Mouse (Mus musculus): Measurements from ENCODE around the gene Mtx1.

Mtx1 gene

DNA sequence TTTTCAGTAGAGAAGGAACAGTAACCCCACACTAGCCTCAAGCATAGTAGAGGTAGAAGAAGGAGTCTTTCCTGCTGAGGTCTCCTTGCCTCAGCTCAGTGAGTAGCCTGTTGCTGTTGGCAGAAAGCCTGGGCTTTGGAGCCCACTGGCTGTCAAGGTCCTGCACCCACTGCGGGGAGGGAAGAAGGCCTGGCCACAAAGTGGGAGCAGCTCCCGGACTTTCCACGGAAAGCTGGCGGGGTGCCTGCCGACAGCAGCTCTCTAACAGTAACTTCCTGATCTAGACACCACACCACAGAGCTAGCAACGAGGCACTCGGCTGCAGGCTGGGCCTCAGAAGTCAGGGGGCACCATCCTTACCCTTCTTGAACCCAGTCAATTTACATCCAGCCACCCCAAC is 16.2 kb downstream of the Mtx1 start:
- no peak for DNase-seq

DNA sequence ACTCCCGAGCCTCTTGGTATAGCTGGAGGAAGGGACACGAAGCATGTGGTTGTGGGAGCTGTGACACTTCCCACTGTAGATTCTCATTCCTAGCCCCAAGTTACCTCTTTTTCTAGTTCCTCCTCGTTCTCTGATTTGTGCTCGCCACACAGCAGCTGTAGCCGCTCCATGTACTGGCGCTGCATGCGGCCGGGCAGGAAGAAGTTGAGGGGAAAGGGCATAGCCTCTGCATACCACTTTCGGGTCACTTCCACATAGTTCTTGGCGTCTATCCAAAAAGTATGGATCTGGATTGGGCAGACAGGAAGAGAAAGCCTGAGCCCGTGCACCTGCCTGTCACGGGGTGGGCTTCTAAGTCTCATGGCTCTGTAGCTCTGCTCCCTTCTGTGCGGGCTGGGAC is 16.7 kb downstream of the Mtx1 start:
- no peak for DNase-seq

DNA sequence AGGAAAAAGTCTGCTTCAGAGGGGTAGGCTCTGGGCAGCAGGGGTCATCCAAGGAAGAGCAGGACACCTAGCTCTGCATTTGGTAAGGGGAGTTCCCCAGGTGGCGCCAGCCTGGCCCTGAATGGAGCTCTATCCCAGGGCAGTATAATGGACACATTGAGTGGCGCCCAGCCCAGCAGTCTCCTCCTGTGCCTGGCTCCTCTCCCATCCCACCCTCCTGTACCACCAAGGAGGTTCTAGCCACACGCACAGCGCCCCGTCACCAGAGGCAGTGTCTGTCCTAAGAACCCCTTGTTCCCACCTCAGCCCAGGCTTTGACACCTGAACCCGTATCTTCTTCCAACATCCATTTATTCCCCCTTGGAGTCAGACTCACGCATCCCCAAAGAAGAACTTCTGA is 17.2 kb downstream of the Mtx1 start:
- no peak for DNase-seq

DNA sequence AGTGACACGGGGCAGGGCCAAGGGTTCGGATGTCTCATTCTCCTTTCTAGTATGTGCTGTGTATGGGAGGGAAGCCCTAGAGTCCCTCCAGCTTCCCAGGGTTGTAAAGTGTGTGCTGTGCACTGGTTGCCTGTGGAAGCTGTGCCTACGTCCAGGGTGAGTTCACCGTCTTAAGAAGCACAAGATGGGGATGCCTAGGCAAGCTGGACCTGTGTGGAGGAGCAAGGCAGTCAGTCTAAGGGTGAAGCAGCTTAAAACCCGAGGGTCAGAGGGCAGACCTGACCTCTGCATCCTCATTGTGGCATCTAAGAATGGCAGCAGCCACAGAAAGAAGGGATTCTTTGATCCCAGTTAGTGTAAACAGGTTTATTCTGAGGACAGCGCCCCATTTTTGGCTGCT is 18.2 kb downstream of the Mtx1 start:
- DNase-seq = no peak

DNA sequence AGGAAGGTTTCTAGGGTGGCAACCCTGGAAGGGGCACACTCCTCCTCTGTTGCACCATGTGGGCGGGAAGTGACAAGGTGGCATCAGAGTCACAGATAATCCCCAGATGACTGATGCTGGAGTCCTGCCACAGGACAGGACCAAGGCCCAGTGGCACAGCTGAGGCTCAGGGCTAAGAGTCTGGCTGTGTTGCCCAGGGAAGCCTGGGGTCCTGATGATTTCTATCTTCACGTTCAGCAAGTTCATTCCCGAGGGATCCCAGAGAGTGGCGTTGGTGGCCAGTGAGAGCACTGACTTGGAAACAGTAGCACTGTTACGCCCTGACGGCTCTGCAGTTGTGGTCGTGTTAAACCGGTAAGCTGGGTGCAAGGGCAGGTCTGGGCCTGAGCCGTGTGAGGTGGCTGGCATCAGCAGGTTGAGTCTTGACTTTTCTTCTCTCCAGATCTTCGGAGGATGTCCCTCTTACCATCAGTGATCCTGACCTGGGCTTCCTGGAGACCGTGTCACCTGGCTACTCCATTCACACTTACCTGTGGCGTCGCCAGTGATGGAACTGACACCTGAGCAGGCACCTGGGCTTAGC is 18.7 kb downstream of the Mtx1 start:
- DNase-seq = no peak

DNA sequence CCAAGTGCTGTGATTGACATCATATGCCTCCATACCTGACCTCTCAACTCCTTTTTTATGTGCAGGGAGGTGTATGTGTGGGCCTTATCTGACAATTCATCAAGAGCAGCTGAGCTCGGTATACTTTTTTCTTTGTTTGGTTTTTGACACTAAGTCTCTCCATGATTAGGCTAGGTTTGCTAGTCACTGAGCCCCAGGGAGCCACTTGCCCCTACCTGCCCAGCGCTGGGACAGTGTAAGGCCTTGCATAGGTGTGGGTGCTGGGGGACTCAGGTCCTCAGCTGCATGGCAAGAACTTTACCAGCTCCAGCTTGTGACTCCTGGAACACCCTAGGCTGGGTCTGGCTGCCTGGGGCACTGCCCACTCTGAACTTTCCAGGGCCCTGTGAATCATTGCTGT is 20.2 kb downstream of the Mtx1 start:
- no peak for DNase-seq

DNA sequence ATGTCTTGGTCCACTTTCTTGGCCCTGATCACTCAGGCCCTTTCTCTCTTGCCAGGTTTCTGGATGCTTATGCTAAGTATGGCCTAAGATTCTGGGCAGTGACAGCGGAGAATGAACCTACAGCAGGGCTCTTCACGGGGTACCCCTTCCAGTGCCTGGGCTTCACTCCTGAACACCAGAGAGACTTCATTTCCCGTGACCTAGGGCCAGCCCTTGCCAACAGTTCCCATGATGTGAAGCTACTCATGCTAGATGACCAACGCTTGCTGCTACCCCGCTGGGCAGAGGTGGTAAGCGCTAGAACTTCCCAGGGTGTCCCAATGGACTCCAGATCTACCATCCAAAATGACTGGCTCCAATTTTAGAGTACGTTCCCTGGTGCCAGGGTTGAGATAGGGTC is 20.8 kb downstream of the Mtx1 start:
- no peak for DNase-seq

DNA sequence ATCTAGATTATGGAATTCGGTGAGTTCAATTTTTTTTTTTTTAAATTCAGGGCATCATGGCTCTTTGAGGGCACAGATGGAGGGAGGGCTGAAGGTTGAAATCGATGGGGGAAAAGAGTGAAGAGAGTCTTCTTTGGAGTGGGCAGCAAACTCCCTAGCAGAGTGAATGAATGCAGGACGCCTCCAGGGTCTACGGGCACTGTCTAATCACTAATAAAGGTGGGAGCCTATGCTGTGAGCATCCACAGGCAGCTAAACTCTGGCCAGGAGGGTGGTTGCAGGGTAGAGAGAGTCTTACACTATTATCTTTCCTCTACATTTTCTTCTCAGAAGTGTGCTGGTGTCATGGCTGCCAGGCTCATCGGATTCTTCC is 23.8 kb downstream of the Mtx1 start:
- no peak for DNase-seq

DNA sequence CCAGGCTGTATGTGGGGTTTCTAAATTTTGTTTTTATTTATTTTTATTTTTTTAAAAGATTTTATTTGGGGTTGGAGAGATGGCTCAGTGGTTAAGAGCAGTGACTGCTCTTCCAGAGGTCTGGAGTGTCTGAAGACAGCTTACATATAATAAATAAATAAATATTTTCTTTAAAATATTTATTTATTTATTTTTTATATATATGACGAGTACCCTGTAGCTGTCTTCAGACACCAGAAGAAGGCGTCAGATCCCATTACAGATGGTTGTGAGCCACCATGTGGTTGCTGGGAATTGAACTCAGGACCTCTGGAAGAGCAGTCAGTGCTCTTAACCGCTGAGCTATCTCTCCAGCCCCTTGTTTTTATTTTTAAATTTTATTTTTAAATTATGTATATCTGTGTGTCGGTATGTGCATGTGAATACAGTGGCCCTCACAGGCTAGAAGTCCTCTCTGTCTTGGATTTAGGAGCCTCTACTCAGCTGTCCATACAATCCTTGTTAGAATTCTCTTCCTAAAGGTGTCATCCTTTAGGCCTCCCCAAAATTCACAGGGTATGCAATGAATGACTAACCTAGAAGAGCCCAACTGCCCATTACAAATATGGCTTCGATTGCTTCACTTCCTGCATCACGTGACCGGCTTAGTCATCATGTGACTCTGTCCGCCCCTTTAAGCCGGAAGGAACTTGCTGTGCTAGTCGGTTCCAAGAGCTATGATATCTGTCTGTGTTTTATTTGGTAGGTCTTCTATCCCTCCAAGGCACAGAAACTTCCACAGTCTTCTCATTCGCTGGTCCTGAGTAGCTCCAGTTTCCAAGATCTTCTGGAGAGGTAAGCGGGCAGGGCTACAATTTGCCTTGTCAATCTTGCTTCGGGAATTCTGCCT is 24.4 kb downstream of the Mtx1 start, which contains the start of gene Gba:
Gba (plus strand) TSS at position 676 of the 889 bp plus-strand sequence.
- peak; percentile 91 for DNase-seq

DNA sequence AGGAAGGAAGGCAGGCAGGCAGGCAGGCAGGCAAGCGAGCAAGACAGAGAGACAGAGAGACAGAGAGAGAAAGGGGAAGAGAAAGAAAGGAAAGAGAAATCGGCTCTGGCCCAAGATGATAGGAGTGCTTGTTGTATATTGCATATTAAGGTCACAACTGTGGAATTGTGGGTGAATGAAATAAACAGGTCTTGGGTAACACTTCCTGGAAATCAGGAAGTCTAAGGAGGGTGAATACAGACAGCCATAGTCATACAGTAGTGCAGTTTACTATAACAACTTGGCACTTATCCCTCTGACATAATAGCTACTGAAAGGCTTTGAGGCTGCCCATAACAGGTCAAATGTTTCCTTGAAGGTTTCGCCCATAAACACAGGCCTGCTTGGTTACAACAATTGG is 27.0 kb downstream of the Mtx1 start:
- DNase-seq = no peak

DNA sequence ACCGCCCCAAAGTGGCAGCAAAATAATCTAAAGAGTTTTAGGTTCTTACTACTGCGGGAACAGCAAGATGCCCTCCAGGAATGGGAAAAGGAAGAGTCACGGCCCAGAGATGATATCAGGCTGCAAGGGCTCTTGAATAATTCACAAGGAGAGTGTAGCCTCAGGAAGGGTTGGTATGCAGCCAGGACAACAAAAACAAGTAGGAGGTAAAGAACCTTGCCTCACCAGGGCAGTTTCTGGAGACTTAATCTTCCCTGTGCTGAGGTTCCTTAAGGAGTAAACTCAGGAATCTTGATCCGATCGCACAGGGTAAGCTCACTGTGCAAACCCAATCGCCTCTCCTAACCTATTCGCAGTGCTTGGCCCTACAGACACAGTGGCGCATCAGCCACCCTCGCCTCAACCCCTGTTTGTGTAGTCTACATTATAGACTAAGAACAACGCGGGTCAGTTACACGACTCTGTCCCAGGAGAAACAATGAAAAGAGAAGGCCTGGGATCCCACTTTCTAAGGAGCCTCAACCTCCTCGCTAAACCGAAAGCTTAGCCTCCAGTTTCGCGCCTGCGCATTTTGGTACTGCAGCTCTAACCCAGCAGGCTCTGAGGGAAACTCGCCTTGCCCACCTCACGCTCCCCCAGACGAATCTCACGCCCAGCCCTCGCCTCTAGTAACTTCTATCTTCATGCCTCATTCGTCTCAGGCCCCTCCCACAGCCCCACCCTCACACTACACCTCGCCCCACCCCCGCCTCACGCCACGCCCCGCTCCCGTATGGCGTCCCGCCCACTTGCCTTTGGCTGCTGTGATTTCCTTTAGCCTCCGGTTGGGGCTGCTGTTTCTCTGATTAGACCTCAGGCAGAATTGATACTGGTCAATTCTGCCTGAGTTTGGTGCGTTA is 30.7 kb downstream of the Mtx1 start:
- peak; percentile 88 for DNase-seq

DNA sequence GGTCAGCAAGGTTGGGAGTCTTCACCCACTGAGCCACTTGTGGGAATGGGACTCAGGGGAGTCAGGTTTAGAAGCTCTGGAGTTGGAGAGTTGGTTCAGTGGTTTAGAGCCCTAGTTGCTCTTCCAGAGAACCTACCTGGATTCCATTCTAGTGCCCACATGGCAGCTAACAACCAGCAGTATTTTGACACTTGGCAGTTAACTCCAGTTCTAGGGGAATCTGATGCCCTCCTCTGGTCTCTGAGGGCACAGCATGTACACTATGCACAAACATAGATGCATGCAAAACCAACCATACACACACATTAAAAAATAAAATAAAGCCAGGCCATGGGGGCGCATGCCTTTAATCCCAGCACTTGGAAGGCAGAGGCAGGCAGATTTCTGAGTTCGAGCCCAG is 33.0 kb downstream of the Mtx1 start:
- DNase-seq = no peak

DNA sequence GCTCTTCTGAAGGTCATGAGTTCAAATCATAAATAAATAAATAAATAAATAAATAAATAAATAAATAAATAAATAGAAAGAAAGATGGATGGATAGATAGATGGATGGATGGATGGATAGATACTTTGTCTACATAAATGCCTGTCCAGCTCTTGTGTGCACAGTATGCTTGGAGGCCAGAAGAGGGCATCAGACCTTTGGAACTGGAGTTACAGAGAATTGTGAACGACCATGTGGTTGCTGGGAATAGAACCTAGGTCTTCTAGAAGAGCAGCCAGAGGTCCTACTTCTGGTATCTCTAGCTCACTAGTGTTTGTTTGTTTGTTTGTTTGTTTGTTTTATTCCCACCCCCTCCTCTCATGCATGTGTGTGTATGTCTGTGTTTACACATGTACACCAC is 33.5 kb downstream of the Mtx1 start:
- no peak for DNase-seq

DNA sequence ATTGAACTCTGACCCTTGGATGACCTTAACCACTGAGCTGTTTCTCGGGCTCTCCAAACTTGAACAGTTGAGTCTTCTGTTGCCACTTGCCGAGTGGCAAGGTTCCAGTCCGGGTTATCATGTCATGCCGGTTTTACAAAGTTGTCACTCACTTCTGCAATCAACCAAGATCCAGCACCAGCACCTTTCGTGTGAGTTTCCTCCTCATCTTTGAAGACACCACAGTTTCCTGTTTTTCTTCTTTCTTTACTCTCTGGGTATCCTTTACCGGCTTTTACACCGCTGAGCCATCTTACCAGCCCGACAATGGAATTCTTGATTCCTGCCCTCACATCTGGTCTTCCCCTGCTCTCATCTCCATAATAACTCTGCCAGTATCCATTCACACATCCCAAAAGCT is 36.5 kb downstream of the Mtx1 start:
- no peak for DNase-seq

DNA sequence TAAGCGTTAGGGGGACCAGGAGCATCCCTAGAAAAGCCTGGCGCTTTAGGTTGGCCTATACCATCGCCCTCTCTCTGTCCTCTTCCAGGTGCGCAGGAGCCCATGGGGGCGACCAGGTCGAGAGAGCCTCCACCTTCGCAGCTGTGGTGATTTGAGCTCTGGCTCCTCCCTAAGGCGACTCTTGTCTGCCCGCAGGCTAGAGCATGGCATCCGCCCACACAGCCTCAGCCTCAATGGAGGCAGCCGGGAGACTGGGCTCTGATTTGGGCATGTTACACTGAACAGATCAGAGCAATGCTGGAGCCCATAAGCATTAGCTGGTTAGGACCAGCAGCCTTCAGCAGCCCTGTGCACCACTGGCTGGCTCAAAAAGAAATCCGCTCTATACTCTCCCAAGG is 38.4 kb downstream of the Mtx1 start:
- no peak for DNase-seq

DNA sequence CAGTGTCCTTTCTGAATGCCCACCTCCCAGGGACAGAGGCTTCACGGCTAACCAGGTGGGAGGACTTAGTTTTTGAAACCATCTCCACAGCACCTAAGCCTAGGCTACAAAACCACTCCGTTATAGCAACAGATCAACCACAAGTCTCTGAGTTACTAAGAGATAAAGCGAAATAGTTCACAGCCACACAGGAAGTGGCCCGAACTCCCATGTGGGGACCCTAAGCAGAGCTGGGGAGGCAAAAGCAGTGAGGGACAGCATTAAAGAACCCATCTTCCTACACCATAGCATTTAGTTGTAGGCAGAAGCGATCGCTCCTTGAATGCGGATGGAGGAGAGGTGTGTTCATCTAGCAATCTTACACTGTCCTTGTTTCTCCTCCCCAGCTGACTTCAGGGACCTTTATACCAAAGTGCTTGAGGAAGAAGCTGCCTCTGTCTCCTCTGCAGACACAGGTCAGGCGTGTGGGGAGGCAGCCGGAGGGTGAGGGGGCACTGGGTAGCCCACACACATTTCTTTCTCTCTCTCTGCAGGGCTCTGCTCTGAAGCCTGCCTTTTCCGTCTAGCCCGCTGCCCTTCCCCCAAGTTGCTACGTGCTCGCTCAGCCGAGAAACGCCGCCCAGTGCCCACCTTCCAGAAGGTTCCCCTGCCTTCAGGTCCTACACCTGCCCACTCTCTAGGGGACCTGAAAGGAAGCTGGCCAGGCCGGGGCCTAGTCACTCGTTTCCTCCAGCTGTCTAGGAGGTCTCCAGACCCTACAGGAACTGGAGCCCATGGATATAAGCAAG is 39.0 kb downstream of the Mtx1 start:
- DNase-seq = no peak

DNA sequence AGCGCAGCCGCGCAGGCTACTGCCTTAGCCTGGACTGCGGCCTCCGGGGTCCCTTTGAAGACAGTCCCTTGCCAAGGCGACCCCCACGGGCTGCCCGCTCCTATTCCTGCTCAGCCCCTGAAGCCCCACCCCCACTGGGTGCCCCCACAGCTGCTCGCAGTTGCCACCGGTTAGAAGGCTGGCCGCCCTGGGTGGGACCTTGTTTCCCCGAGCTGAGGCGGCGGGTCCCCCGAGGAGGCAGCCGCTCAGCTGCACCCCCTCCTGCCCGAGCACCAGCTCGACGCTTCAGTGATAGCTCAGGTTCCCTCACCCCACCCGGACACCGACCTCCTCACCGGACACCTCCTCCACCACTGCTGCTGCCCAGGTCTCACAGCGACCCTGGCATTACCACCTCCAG is 39.7 kb downstream of the Mtx1 start:
- DNase-seq = no peak

DNA sequence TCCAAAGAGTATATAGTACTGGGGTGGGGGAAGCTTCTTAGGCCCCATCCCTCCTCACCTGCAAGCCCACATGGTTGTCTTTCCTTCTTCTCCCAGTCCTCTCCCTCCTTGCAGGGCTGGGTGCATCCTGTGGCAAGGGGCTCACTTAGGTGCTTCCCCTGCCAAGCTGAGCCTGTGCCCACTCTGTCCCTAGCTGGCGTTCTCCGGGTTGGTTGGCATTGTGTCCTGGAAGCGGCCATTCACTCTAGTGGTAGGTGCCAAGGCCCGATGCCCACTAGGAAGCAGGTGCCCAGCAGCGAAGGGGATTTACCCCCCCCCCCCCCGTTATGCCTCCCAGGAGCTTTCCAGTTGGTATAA is 43.0 kb downstream of the Mtx1 start:
- no peak for DNase-seq

DNA sequence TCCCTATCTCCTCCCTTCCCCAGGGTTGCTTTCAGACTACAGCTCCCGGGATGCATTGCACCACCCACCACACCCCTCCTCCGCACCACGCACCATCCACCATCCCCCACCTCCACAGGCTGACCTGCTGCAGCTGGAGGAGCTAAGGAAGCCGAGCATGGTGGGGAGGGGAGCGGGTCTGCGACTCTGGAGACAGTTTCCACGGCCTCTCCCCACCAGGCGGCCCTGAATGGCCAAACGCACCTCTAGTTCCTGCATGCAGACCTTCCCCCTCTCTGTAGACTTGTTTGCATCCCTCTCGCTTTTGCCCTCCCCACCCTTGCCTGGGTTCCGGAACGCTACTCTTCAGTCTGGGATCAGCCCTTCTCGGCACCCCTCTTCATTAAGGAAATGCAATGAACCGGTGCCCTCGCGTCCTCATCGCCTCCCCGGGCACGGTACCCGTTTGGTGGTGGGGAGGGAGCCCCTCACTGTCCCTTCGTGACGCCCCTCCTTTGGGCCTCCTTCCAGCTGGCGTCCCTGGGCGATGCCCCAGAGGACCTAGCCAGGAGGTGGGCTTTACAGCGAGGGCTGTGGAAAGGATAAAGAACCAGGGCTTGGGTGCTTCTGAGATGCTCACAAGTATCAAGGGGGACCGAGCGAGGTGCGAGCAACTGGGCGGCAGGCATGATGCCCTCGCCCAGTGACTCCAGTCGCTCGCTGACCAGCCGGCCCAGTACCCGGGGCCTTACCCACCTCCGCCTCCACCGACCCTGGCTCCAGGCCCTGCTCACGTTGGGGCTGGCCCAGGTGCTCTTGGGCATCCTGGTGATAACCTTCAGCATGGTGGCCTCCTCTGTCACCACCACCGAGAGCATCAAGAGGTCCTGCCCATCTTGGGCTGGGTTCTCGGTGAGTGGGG is 43.6 kb downstream of the Mtx1 start, which contains the start of gene Fam189b:
Fam189b (plus strand) TSS at position 86 of the 901 bp plus-strand sequence.
- peak; percentile 83 for DNase-seq

DNA sequence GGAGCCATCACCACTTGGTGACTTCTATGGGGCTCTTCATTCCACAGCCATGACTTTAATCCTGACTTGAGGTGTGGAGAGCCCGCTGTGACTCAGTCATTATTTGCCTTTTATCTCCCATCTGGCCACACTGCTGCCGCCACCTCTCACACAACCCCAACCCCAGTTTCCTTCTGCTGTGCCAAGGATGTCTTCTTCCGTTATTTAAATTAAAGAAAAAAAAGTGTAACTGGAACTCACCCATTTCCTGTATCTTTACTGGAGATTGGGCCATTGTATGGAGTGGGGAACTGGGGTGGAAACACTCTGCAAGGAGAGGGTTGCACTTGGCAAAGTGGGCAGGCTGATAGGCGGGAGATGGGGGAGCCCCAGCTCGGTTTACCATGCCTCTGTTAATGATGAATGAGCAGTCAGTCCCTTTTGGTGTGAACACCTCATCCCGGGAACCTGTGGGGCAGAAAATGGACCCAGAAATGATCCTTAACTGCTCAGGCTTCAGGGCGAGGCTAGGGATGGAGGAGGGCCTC is 44.3 kb downstream of the Mtx1 start:
- no peak for DNase-seq

DNA sequence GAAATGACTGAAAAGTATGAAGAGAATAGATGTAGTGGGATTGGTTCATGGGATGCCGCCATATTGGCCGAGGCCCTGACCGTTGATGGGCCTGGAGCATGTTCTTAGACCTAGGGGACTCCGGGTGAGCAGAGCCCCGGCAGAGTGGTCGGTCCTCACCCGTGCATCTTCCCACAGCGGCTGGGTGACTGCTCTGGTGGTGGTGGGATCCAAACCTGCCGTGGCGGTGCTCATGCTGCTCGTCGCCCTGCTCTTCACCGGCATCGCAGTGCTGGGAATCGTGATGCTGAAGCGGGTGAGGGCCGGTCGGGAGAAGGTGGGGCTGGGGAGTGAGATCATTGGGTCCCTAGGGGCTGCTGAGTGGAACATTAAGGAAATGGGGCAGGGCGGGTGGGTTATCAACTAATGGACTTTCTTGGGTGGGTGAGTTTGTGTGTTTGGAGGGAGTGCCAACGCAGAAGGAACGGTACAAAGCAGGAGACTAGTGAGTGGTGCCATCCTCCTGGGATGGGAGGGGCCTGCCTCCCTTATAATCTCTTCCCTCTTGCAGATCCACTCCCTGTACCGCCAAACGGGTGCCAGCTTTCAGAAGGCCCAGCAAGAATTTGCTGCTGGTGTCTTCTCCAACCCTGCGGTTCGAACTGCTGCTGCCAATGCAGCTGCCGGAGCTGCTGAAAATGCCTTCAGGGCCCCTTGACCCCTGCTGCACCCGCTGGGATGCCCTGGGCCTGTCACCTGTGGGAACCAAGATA is 45.0 kb downstream of the Mtx1 start:
- DNase-seq = no peak

All from lung, postnatal 14 days (tissue).